Mouse (Mus musculus) 3T3-L1 (cell line): ENCODE data around the gene Sema6d.

Experiments
- DNase-seq: peaks from one replicate; pipeline ENCODE4 v3.0.0-alpha.2; 2015; ENCODE audit warnings: low read depth, low spot score

The Sema6d gene

GRCm38 (mm10) chr2:124467429-124467828, 377.7 kb downstream of the Sema6d start:
- DNase-seq: no peak

GRCm38 (mm10) chr2:124470346-124471042, 380.7 kb downstream of the Sema6d start:
- no peak for DNase-seq

- no peak for DNase-seq
These were observed 383.1 kb downstream of the Sema6d start for GRCm38 (mm10) chr2:124472674-124473507.

- DNase-seq: no peak
These were observed 388.1 kb downstream of the Sema6d start for GRCm38 (mm10) chr2:124477904-124478303.

- no peak for DNase-seq
These were observed 388.8 kb downstream of the Sema6d start for GRCm38 (mm10) chr2:124478526-124478925.

GRCm38 (mm10) chr2:124485761-124486160, 396.0 kb downstream of the Sema6d start:
- DNase-seq: no peak

GRCm38 (mm10) chr2:124490010-124490801, 400.4 kb downstream of the Sema6d start:
- DNase-seq: no peak

GRCm38 (mm10) chr2:124495751-124496150, 406.0 kb downstream of the Sema6d start:
- no peak for DNase-seq

- DNase-seq: no peak
These were observed 409.9 kb downstream of the Sema6d start for GRCm38 (mm10) chr2:124499670-124500069.

GRCm38 (mm10) chr2:124505784-124506489, 416.2 kb downstream of the Sema6d start:
- no peak for DNase-seq

GRCm38 (mm10) chr2:124507804-124508203, 418.0 kb downstream of the Sema6d start:
- no peak for DNase-seq

- peak; percentile 89 for DNase-seq
These were observed 419.7 kb downstream of the Sema6d start for GRCm38 (mm10) chr2:124509479-124509878.

- no peak for DNase-seq
These were observed 422.1 kb downstream of the Sema6d start for GRCm38 (mm10) chr2:124511826-124512225.

GRCm38 (mm10) chr2:124522426-124522825, 432.7 kb downstream of the Sema6d start:
- peak; percentile 47 for DNase-seq

GRCm38 (mm10) chr2:124523667-124524066, 433.9 kb downstream of the Sema6d start:
- no peak for DNase-seq

- DNase-seq: no peak
These were observed 434.4 kb downstream of the Sema6d start for GRCm38 (mm10) chr2:124524167-124524566.

- DNase-seq: no peak
These were observed 437.9 kb downstream of the Sema6d start for GRCm38 (mm10) chr2:124527641-124528040.

- no peak for DNase-seq
These were observed 440.7 kb downstream of the Sema6d start for GRCm38 (mm10) chr2:124530441-124530840.

- DNase-seq: no peak
These were observed 441.3 kb downstream of the Sema6d start for GRCm38 (mm10) chr2:124531062-124531461.

GRCm38 (mm10) chr2:124532906-124533305, 443.1 kb downstream of the Sema6d start:
- no peak for DNase-seq

GRCm38 (mm10) chr2:124533602-124534001, 443.8 kb downstream of the Sema6d start:
- peak; percentile 63 for DNase-seq
